Mouse (Mus musculus) splenic B cell, adult 2 months (primary cell): Measurements from ENCODE around the gene Gm13103.
"Not testable (repeated sequence)": the region's sequence is repeated elsewhere in the genome, so short reads cannot be mapped to it uniquely, and the experiment has no call there.

Experiments
- DNase-seq: peaks from one replicate; pipeline ENCODE4 v3.0.0-alpha.2; 2011; ENCODE audit warnings: low read depth, low spot score
- H3K27me3 ChIP-seq: 2 replicates; pipeline ENCODE4 v1.6.1; 2012; ENCODE audit warnings: mild to moderate bottlenecking, low read length, moderate library complexity, mixed read lengths; ENCODE audit not compliant: control insufficient read depth, poor library complexity, insufficient read depth, severe bottlenecking
- H3K36me3 ChIP-seq: 2 replicates; pipeline ENCODE4 v1.6.1; 2012; ENCODE audit warnings: mild to moderate bottlenecking, low read length, moderate library complexity, mixed read lengths; ENCODE audit not compliant: control insufficient read depth, poor library complexity, insufficient read depth, severe bottlenecking

The Gm13103 gene

DNA sequence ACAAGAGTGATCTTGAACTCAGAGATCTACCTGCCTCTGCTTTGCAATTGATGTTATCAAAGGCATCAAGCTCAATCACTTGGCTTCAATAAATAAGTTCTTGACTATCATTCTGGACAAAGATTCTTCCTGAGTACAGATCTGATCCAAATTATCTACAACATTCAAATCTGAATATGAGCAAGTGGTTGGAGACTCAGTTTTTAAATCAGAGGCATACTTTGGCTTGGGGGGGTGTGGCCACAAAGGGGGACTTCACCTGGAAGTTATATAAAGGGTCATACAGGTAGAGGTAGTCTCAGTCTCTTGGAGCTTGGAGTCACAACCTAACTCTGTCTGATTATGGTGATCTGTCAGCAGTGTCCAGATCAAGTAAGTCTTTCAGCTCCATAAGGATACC is at the start of gene Gm13103:
Gene Gm13103, plus strand, starts transcription at position 301 of the 400 bp plus-strand sequence.
- H3K36me3 ChIP-seq, DNase-seq, H3K27me3 ChIP-seq: not testable (repeated sequence)

DNA sequence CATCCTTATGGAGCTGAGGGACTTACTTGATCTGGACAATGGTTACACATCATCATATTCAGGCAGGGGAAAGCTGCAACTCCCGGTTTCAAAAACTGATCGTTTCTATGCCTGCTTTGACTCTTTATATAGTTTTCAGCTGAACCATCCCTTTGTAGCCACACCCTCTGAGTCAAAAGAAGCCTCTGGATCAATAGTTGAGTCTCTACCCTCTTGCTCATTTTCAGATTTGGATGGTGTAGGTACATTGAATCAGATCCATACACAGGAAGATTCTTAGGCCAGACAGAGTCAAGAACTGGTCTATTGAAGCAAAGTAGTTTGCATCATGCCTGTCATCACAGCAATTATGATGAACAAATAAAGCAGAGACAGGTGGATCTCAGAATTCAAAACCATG is 30.3 kb upstream of the Gm13103 start, which contains the start of gene Gm13084:
Gene Gm13084, minus strand, starts transcription at position 101 of the 400 bp plus-strand sequence.
- no peaks in the 10 kb centered on the region for H3K27me3 ChIP-seq
- DNase-seq = no peak

DNA sequence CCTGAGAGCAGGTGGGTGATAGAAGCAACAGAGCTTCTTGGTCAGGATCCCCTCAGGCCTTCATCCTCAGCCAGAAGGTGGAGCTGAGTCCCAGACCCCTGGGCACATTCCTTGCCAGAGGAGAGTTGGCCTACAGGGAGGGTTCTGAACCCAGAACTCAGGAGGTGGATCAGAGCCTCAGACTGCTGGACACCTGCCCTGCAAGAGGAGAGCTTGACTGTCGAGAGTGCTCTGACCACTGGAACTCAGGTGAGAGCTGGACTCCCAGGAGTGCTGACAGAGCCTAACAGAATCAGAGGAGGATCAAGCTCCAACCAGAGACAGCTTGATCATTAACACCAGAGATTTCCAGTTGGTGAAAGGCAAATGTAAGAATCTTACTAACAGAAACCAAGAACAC is 36.1 kb downstream of the Gm13103 start:
- H3K27me3 ChIP-seq, DNase-seq, H3K36me3 ChIP-seq: not testable (repeated sequence)

More for the DNA sequence above, 30.3 kb upstream of the Gm13103 start, which contains the start of gene Gm13084:
- no peaks in the 10 kb centered on the region for H3K36me3 ChIP-seq

GRCm38 (mm10) chr4:143894406-143894805 is 48.1 kb downstream of the Gm13103 start:
- not testable (repeated sequence) for H3K27me3 ChIP-seq, H3K36me3 ChIP-seq, DNase-seq

DNA sequence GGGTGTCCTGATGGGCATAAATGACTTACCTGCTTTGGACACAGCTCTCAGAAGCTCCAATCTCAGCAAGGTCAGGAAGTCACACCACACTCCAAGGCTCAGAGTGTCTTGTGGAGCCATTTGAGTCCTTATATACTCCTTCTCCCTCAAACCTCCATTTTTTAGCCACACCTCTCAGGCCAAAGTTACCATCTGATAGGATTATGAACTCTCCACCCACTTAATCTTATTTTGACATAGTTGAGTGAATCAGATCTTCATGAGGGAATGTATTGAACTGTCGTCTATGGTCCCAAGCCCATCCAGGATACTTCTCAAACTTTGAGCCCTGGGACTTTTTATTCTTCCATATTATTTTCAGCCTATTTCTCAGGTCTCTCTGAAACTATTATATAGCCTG is 54.0 kb downstream of the Gm13103 start, which contains the start of gene Pramef6:
Gene Pramef6, minus strand, starts transcription at position 101 of the 400 bp plus-strand sequence.
- DNase-seq, H3K27me3 ChIP-seq, H3K36me3 ChIP-seq: not testable (repeated sequence)
